In genomic region chr2:81439082-81439481, GRCm38 (mm10) we compare ENCODE assay signal across 22 mouse cellular contexts.
A peak's percentile ranks its signal among the peaks of the same experiment; 100 is the strongest.
DNase-seq lines count a peak whose midpoint lies in the region; ATAC-seq and TF ChIP-seq lines count a peak whose summit lies in the region.
"Had no signal": no experiment of that assay in that cellular context is flagged by ENCODE, and none has a peak within 500 bp of the region (broad histone marks: within the 10 kb centered on the region; RNA-seq: fewer than 3 reads in every experiment).

No protein-coding gene starts in this region.

- no peak overlapping the region for H3K4me3 ChIP-seq in forebrain, postnatal 0 days (ENCODE audit: low read depth, low read length)
- H3K4me3 ChIP-seq in forebrain, embryonic 16.5 days (replicated peaks; ENCODE audit: low read length): no peak overlapping the region
- H3K4me3 ChIP-seq: embryonic facial prominence, embryonic 13.5 days; forebrain, embryonic 12.5 days; heart, adult 2 months; heart, embryonic 15.5 days; hindbrain, embryonic 13.5 days had no signal

- H3K9ac ChIP-seq in forebrain, postnatal 0 days: no peak overlapping the region
- no peak overlapping the region for H3K9ac ChIP-seq in forebrain, embryonic 16.5 days (replicated peaks; ENCODE audit: low read depth, low read length)
- H3K9ac ChIP-seq: embryonic facial prominence, embryonic 13.5 days; forebrain, embryonic 12.5 days; heart, embryonic 15.5 days; hindbrain, embryonic 13.5 days had no signal

- WGBS in forebrain, postnatal 0 days: 69% methylated on average over 11 of the region's 11 CpGs
- 76% methylated on average over 11 of the region's 11 CpGs for WGBS in forebrain, embryonic 16.5 days

- peak; percentile 20; the same call in 1 of the 2 replicates for ATAC-seq in forebrain, postnatal 0 days
- no peak for ATAC-seq in forebrain, embryonic 16.5 days
- ATAC-seq: activated CD4-positive, CD25-positive, alpha-beta regulatory T cell, adult 4 months; hindbrain, postnatal 0 days; Patski had no signal

- H3K27ac ChIP-seq in forebrain, postnatal 0 days (ENCODE audit: low read depth, low read length): no peak overlapping the region
- H3K27ac ChIP-seq in forebrain, embryonic 16.5 days (ENCODE audit: low read length): no peak overlapping the region
- H3K27ac ChIP-seq: embryonic facial prominence, embryonic 13.5 days; forebrain, embryonic 12.5 days; heart, adult 2 months; heart, embryonic 15.5 days; hindbrain, embryonic 13.5 days; hindbrain, postnatal 0 days had no signal

- H3K36me3 ChIP-seq in forebrain, postnatal 0 days (ENCODE audit: insufficient read depth): no peaks in the 10 kb centered on the region
- H3K36me3 ChIP-seq in forebrain, embryonic 16.5 days (ENCODE audit: control insufficient read depth, insufficient read depth): no peaks in the 10 kb centered on the region
- H3K36me3 ChIP-seq: embryonic facial prominence, embryonic 13.5 days; forebrain, embryonic 12.5 days; heart, embryonic 15.5 days; hindbrain, embryonic 13.5 days had no signal

- TF ChIP-seq CTCF in forebrain, postnatal 0 days (IDR thresholded peaks at IDR 0.05; ENCODE audit: low read depth): no peak

- no peaks in the 10 kb centered on the region for H3K4me1 ChIP-seq in forebrain, postnatal 0 days (ENCODE audit: insufficient read depth)
- no peaks in the 10 kb centered on the region for H3K4me1 ChIP-seq in forebrain, embryonic 16.5 days (replicated peaks; ENCODE audit: control insufficient read depth, insufficient read depth, low read length)
- H3K4me1 ChIP-seq: embryonic facial prominence, embryonic 13.5 days; forebrain, embryonic 12.5 days; heart, embryonic 15.5 days; hindbrain, embryonic 13.5 days had no signal

- H3K4me2 ChIP-seq in forebrain, postnatal 0 days (ENCODE audit: low read depth): no peak overlapping the region
- H3K4me2 ChIP-seq in forebrain, embryonic 16.5 days (ENCODE audit: low read length): no peak overlapping the region
- H3K4me2 ChIP-seq: embryonic facial prominence, embryonic 13.5 days; forebrain, embryonic 12.5 days; heart, embryonic 11.5 days; heart, embryonic 15.5 days; hindbrain, embryonic 13.5 days had no signal

- no peaks in the 10 kb centered on the region for H3K9me3 ChIP-seq in forebrain, postnatal 0 days (ENCODE audit: low read length)
- no peaks in the 10 kb centered on the region for H3K9me3 ChIP-seq in forebrain, embryonic 16.5 days (ENCODE audit: control insufficient read depth, low read length)
- H3K9me3 ChIP-seq: embryonic facial prominence, embryonic 13.5 days; forebrain, embryonic 12.5 days; heart, embryonic 15.5 days; hindbrain, embryonic 13.5 days had no signal

- H3K27me3 ChIP-seq in forebrain, postnatal 0 days (ENCODE audit: insufficient read depth, low read length): no peaks in the 10 kb centered on the region
- H3K27me3 ChIP-seq in forebrain, embryonic 16.5 days (replicated peaks; ENCODE audit: control insufficient read depth, insufficient read depth, low read length): no peaks in the 10 kb centered on the region
- H3K27me3 ChIP-seq: embryonic facial prominence, embryonic 13.5 days; forebrain, embryonic 12.5 days; heart, embryonic 15.5 days; hindbrain, embryonic 13.5 days; Patski had no signal

- DNase-seq in forebrain, postnatal 0 days: no peak
- peak; percentile 16 for DNase-seq in layer of hippocampus, postnatal 14 days (ENCODE audit: low spot score in 2 of 2)
- DNase-seq in layer of hippocampus, adult 11-12 months (ENCODE audit: low spot score): no peak
- DNase-seq in retina, postnatal 1 day: peak; percentile 18
- no peak for DNase-seq in retina, embryonic 14.5 days (ENCODE audit: low spot score)
- no peak for DNase-seq in left cerebral cortex, adult 18-20 months (ENCODE audit: low spot score in 2 of 2)
- DNase-seq: adrenal gland, postnatal 14 days; cerebellum, adult 18-20 months; cerebellum, adult 9-11 months; cerebellum, postnatal 36 days; gastrocnemius, postnatal 10 days; heart, adult 2 months; heart, postnatal 14 days had no signal

Comparison
In these comparisons a context has a peak if more than half of its experiments do, and no peak if none do; other contexts are left out.
1. DNase-seq: peak in layer of hippocampus, postnatal 14 days (2 of 2) and retina, postnatal 1 day (single experiment); none in forebrain, postnatal 0 days (single experiment), layer of hippocampus, adult 11-12 months (single experiment), retina, embryonic 14.5 days (single experiment) and left cerebral cortex, adult 18-20 months (0 of 2).